Mouse (Mus musculus) neural tube, embryonic 12.5 days (tissue): ENCODE data around the gene 4930535I16Rik. TPM values are rescaled to one million over a fixed set of nuclear protein-coding genes. Genes with fewer than 3 reads are reported as not detected.

Source experiments
- ATAC-seq: fragments of 200-750 bp; cut with Nextera tagmentation; 2 replicates; pipeline ENCODE4 v1.8.0; 2017; ENCODE audit warnings: low read depth, mild to moderate bottlenecking, moderate TSS enrichment, moderate library complexity; ENCODE audit not compliant: low FRiP score
- H3K27ac ChIP-seq: fragments of 300-500 bp; sonication (generic); 2 replicates; pipeline ENCODE4 v1.5.1; 2016
- H3K27me3 ChIP-seq: fragments of 300-500 bp; sonication (generic); replicated peaks from 2 replicates; pipeline ENCODE4 v1.6.1; 2016; ENCODE audit warnings: mild to moderate bottlenecking
- H3K36me3 ChIP-seq: fragments of 300-500 bp; sonication (generic); 2 replicates; pipeline ENCODE4 v1.6.1; 2016; ENCODE audit warnings: mild to moderate bottlenecking
- H3K4me1 ChIP-seq: fragments of 300-500 bp; sonication (generic); 2 replicates; pipeline ENCODE4 v1.6.1; 2016
- H3K4me2 ChIP-seq: fragments of 300-500 bp; sonication (generic); replicated peaks from 2 replicates; pipeline ENCODE4 v1.6.1; 2016; ENCODE audit warnings: mild to moderate bottlenecking
- H3K4me3 ChIP-seq: fragments of 300-500 bp; sonication (generic); 2 replicates; pipeline ENCODE4 v1.5.1; 2016
- H3K9ac ChIP-seq: fragments of 300-500 bp; sonication (generic); 2 replicates; pipeline ENCODE4 v1.6.1; 2016; ENCODE audit warnings: mild to moderate bottlenecking
- H3K9me3 ChIP-seq: fragments of 300-500 bp; sonication (generic); 2 replicates; pipeline ENCODE4 v1.6.1; 2016; ENCODE audit warnings: mild to moderate bottlenecking
- WGBS: fragments of 180-500 bp; shearing (Covaris S2); methylation state at CpG from one replicate; pipeline ENCODE4 v1.1.7; 2016; 5-methylcytosine and 5-hydroxymethylcytosine counted together
- polyA plus RNA-seq: library from polyadenylated mRNA; unstranded; fragments of >200 nt; fragmentation: Nextera tagmentation; extraction: Ambion mirVana; gene quantifications from 2 replicates; pipeline ENCODE4 v1.2.1, GENCODE M21; 2016

Gene 4930535I16Rik
- polyA plus RNA-seq, 1 experiment from 2014 or later = not detected

- H3K4me3 ChIP-seq = no peak overlapping the region
- no peaks in the 10 kb centered on the region for H3K36me3 ChIP-seq
- H3K27ac ChIP-seq = no peak overlapping the region
- peaks cover 9% of the 10 kb centered on the region for H3K4me1 ChIP-seq
- H3K9me3 ChIP-seq = no peaks in the 10 kb centered on the region
- 79% methylated on average over 3 of the region's 3 CpGs for WGBS
- ATAC-seq = no peak
- no peaks in the 10 kb centered on the region for H3K27me3 ChIP-seq
- no peak overlapping the region for H3K9ac ChIP-seq
- H3K4me2 ChIP-seq = no peak overlapping the region
These were observed 14.4 kb downstream of the 4930535I16Rik start for GRCm38 (mm10) chr4:123903432-123903831.

GRCm38 (mm10) chr4:123898696-123899095 lies 19.1 kb downstream of the 4930535I16Rik start:
- WGBS = 13% methylated on average over 5 of the region's 5 CpGs
- Histone ChIP-seq H3K27me3 (no peaks in the 10 kb centered on the region), H3K9ac (no peak overlapping the region), H3K4me1 (no peaks in the 10 kb centered on the region), H3K9me3 (no peaks in the 10 kb centered on the region), H3K4me3 (no peak overlapping the region), H3K4me2 (no peak overlapping the region), H3K36me3 (no peaks in the 10 kb centered on the region), H3K27ac (no peak overlapping the region)
- no peak for ATAC-seq

GRCm38 (mm10) chr4:123894295-123894694 lies 23.5 kb downstream of the 4930535I16Rik start:
- no peaks in the 10 kb centered on the region for H3K9me3 ChIP-seq
- H3K4me2 ChIP-seq = no peak overlapping the region
- no peaks in the 10 kb centered on the region for H3K4me1 ChIP-seq
- H3K27ac ChIP-seq = no peak overlapping the region
- no peak for ATAC-seq
- no peak overlapping the region for H3K4me3 ChIP-seq
- no peak overlapping the region for H3K9ac ChIP-seq
- no peaks in the 10 kb centered on the region for H3K36me3 ChIP-seq
- 89% methylated on average over 4 of the region's 4 CpGs for WGBS
- H3K27me3 ChIP-seq = no peaks in the 10 kb centered on the region

GRCm38 (mm10) chr4:123893726-123894125 lies 24.1 kb downstream of the 4930535I16Rik start:
- Histone ChIP-seq H3K4me2 (no peak overlapping the region), H3K27ac (no peak overlapping the region), H3K27me3 (no peaks in the 10 kb centered on the region), H3K9me3 (no peaks in the 10 kb centered on the region), H3K4me3 (no peak overlapping the region), H3K9ac (no peak overlapping the region), H3K36me3 (no peaks in the 10 kb centered on the region), H3K4me1 (no peaks in the 10 kb centered on the region)
- no peak for ATAC-seq
- WGBS = 93% methylated on average over 5 of the region's 5 CpGs

Other genes with a start within 250 kb of the 4930535I16Rik start
- 61.8 and 62.7 TPM in 2 replicates for gene Macf1, start 233.7 kb downstream of the 4930535I16Rik start, polyA plus RNA-seq
- gene Ndufs5, start 199.8 kb downstream of the 4930535I16Rik start, polyA plus RNA-seq = 377 and 387 TPM in 2 replicates
- 89.7 and 91.8 TPM in 2 replicates for gene Akirin1, start 167.7 kb downstream of the 4930535I16Rik start, polyA plus RNA-seq
- gene Rhbdl2, start 130.1 kb downstream of the 4930535I16Rik start, polyA plus RNA-seq = 0.45 and 1.2 TPM in 2 replicates
- 0.09 TPM in 1 of 2 replicates, not detected in the other for gene 4933427I04Rik, start 58.3 kb downstream of the 4930535I16Rik start, polyA plus RNA-seq
- gene Mycbp, start 13.2 kb downstream of the 4930535I16Rik start, polyA plus RNA-seq = 47.0 and 49.5 TPM in 2 replicates
- 62.5 and 65.4 TPM in 2 replicates for gene Rragc, start 576 bp downstream of the 4930535I16Rik start, polyA plus RNA-seq